Mouse (Mus musculus) layer of hippocampus, adult 2 months (tissue): ENCODE measurements around the gene Il4ra. TPM values are rescaled to one million over a fixed set of nuclear protein-coding genes. Genes with fewer than 3 reads are reported as not detected.

Source experiments
- DNase-seq, 2 experiments: peaks; one replicate each; pipeline ENCODE4 v3.0.0; 2022; ENCODE audit warnings: low spot score in 2 of 2
- H3K27ac ChIP-seq: fragments of 200-600 bp; 2 replicates; pipeline ENCODE4 v1.8.1; 2022
- H3K4me3 ChIP-seq: fragments of 200-600 bp; 2 replicates; pipeline ENCODE4 v1.8.1; 2022; ENCODE audit warnings: mild to moderate bottlenecking
- CTCF ChIP-seq: fragments of 200-600 bp; conservative IDR thresholded peaks from 2 replicates; pipeline ENCODE4 v1.8.1; 2022; ENCODE audit warnings: antibody characterized with exemption, mild to moderate bottlenecking, moderate library complexity
- total RNA-seq, 2 experiments: library from RNA; stranded (reverse); gene quantifications; 2 replicates each; pipeline ENCODE4 v1.2.3; 2021

Gene Il4ra
- total RNA-seq, 2 experiments from 2014 or later: 3.2 to 3.9 TPM

DNA sequence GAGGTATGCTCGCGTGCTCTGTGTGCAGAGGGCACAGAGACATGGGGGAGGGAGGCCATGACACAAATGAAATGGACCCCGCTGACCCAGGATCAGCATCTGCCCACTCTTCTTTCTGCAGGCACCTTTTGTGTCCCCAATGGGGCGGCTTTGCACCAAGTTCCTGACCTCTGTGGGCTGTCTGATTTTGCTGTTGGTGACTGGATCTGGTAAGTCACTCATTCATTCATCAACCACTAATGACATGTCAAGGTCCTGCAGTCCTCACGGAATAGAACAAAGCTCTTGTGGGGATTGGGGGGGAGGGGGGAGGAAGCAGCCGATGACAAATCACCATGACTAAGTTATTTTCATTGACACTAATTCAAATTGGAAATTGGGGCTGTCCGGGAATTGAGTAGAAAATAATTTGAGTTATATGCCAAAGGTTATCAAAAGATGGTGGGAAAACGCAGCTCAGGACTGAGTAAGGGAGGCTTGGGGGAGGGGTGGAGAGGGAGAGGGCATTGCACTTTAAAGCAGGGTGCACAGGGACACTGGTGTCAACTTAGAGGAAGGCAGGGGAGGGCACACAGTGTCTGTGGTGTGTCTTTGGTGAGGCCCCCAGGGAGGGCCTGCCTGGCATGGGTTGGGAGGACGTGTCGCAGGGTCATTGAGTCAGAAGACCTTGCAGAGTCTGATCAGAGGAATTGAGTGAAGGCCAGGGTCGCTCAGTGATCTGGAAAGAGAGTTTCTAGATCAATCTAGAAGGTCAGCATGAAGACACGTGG lies 13.8 kb downstream of the Il4ra start:
- Histone ChIP-seq H3K27ac (no peak overlapping the region), H3K4me3 (no peak overlapping the region)
- DNase-seq: no peak
- no peak for TF ChIP-seq CTCF

DNA sequence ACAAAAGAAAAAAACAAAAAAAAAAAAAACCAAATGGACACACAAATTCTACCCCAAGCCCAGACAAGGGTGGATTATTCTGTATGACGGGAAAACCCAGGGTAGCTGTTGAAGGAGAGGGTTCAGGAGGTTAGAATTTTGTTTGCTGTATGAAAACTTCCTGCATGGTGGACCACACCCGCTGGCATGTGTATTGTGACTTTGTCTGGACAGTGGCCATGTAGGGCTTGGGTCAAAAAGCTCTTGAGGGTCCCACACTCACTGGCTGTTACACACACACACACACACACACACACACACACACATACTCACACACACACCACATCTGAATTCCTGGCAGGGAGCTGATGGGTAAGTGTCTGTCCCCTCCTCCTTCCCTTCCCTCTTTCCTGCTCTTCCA lies 14.5 kb downstream of the Il4ra start:
- no peak overlapping the region for H3K27ac ChIP-seq
- DNase-seq: no peak
- no peak overlapping the region for H3K4me3 ChIP-seq
- TF ChIP-seq CTCF: no peak

DNA sequence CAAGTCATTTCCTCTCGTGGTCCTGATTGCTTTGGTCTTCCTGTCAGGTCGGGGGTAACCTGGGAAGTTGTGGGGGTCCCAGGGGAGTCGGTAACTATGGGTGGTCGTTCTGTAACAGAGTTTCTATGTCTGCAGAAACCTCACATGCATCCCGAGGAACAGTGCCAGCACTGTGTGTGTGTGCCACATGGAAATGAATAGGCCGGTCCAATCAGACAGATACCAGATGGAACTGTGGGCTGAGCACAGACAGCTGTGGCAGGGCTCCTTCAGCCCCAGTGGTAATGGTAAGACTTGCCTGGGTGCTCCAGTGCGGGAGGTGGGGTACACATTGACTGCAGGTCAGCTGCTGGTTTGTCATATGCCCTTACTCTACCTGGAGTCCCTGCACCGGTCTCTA lies 17.0 kb downstream of the Il4ra start:
- DNase-seq: no peak
- H3K27ac ChIP-seq: no peak overlapping the region
- no peak overlapping the region for H3K4me3 ChIP-seq
- no peak for TF ChIP-seq CTCF

- no peak for DNase-seq
- no peak overlapping the region for H3K4me3 ChIP-seq
- no peak for TF ChIP-seq CTCF
- no peak overlapping the region for H3K27ac ChIP-seq
Observed at GRCm38 (mm10) chr7:125571891-125572290, 20.0 kb downstream of the Il4ra start.

DNA sequence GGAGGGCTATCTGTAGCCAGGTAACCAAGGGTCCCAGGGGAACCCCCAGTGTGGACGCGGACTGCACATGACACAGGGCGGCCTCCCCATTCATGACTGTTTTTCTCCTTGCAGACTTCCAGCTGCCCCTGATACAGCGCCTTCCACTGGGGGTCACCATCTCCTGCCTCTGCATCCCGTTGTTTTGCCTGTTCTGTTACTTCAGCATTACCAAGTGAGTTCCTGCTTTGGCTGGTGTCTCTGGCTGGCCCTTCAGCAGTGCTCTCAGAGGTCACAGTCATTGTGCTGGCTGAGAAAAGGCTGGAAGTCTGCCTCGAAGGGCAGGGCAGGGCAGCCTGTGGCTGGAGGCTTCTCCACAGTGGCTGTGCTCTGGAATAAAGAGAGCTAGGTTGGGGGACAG lies 20.8 kb downstream of the Il4ra start:
- DNase-seq: no peak
- H3K27ac ChIP-seq: no peak overlapping the region
- no peak for TF ChIP-seq CTCF
- H3K4me3 ChIP-seq: no peak overlapping the region

DNA sequence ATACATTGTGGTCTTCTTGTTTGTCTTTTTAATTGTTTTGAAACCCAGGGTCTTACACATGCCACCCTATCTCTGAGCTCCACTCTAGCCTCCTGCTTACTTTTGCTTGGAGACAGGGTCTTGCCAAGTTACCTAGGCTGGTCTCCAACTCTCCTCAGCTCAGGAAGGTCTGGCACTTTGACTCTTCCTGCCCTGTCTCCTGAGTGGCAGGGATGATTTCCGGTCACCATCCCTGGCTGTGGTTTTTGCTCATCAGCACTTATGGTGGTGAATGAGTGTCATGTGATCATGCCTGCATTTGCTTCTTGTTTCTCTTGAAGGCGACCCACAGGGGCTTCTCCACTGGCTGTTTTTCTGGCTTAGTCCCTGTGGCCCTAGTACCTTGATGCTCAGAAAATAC lies 21.9 kb downstream of the Il4ra start:
- no peak for DNase-seq
- Histone ChIP-seq H3K4me3 (no peak overlapping the region), H3K27ac (no peak overlapping the region)
- no peak for TF ChIP-seq CTCF

GRCm38 (mm10) chr7:125574832-125575231 lies 22.9 kb downstream of the Il4ra start:
- DNase-seq: no peak
- Histone ChIP-seq H3K4me3 (no peak overlapping the region), H3K27ac (no peak overlapping the region)
- TF ChIP-seq CTCF: no peak

- no peak overlapping the region for H3K4me3 ChIP-seq
- TF ChIP-seq CTCF: no peak
- no peak for DNase-seq
- no peak overlapping the region for H3K27ac ChIP-seq
Observed at GRCm38 (mm10) chr7:125575738-125576540, 24.0 kb downstream of the Il4ra start.

GRCm38 (mm10) chr7:125576982-125577381 lies 25.1 kb downstream of the Il4ra start:
- TF ChIP-seq CTCF: no peak
- DNase-seq: no peak
- Histone ChIP-seq H3K27ac (no peak overlapping the region), H3K4me3 (no peak overlapping the region)

- Histone ChIP-seq H3K27ac (no peak overlapping the region), H3K4me3 (no peak overlapping the region)
- TF ChIP-seq CTCF: no peak
- DNase-seq: no peak
Observed at GRCm38 (mm10) chr7:125577486-125578088, 25.7 kb downstream of the Il4ra start.

DNA sequence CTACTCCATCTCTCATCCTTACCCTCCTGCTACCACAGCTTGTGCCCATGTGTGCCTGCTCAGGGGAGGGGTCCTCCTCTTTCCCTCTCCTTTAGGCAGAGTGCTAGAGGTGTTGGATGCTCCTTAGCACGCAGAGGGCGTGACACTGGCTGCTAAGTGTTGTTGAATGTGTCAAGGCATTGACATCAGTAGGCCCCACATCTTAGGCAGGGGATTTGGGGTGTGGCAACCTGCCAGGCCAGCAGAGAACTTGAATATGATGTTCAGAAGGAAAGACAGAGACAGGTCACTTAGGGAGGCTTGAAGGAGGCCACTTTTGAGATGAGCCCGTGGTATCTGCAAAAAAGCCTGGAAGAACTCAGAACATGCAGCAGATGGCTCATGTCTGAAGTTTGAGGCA lies 26.2 kb downstream of the Il4ra start:
- TF ChIP-seq CTCF: no peak
- no peak for DNase-seq
- Histone ChIP-seq H3K4me3 (no peak overlapping the region), H3K27ac (no peak overlapping the region)

DNA sequence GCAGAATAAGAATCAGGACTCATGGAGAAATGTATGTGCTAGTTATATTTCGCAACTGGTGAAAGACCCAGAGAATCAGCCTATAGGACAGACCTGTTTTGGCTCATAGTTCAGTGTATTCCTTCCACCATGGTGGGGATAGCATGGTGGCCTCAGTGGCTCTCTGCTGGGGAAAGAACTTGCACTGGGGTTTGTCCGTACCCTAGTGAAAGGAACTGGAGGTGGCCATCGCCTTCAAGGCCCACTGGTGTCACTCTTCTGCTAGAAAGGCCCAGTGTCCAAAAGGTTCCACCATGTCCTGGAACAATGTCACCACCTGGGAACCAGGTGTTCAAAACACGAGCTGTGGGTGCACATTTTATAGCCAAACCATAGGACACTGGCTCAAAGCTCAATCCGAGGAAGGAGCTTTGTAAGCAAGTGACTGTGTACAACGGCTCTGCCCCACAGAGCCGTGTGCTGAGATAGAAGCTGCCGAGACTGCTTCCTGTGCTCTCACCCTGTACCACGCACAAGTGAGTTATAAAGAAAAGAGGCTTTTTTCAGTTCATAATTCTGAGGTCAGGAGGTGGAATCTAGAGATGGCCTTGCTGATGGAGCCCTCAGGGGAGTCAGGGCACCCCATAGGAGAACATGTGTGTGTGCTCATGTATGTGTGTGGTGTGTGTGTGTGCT lies 27.8 kb downstream of the Il4ra start:
- no peak overlapping the region for H3K27ac ChIP-seq
- no peak for TF ChIP-seq CTCF
- no peak overlapping the region for H3K4me3 ChIP-seq
- DNase-seq: no peak

- no peak overlapping the region for H3K4me3 ChIP-seq
- no peak for DNase-seq
Observed at GRCm38 (mm10) chr7:125580220-125580549, 28.3 kb downstream of the Il4ra start.

More at GRCm38 (mm10) chr7:125580220-125580549, 28.3 kb downstream of the Il4ra start:
- no peak for TF ChIP-seq CTCF
- no peak overlapping the region for H3K27ac ChIP-seq
